Mouse (Mus musculus): Measurements from ENCODE around the gene Ubqln4. TPM values are rescaled to one million over a fixed set of nuclear protein-coding genes. Genes with fewer than 3 reads are reported as not detected.

The Ubqln4 gene
- polyA plus RNA-seq, 1 experiment: 80.5 TPM

DNA sequence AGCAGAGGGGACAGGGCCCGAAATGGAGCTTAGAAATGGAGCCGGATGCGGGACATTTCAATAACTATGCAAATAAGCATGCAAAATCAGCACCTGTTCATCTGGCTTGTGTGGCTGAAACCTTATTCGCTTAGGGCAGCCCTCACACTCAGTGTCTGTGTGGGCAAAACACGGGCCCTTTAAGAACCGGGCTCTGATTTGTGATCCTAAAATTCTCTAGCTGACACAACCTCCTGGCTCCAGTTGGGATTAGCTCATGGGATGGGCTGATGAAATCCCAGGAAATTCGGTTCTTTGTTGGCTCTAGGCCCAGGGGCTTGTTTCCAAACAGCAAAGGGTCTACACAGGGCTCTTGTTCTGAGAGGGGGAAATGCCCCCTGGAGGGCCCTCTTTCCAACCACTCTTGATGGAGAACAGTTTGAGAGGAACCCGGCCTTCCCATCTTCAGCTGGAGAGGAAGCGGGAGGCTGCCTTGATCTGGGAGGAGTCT is 62.4 kb downstream of the Ubqln4 start:
- DNase-seq: no peak
- TF ChIP-seq POLR2A (IDR thresholded peaks at IDR 0.05; ENCODE audit: control insufficient read depth, extremely low read depth, insufficient read depth, low read length, poor library complexity): no peak
- TF ChIP-seq CTCF (IDR thresholded peaks at IDR 0.05; ENCODE audit: borderline replicate concordance, control insufficient read depth, extremely low read depth, insufficient read depth, low read length, poor library complexity): no peak
- Histone ChIP-seq H3K27ac (ENCODE audit: control insufficient read depth, insufficient read depth, low read length) (no peak overlapping the region), H3K4me1 (replicated peaks; ENCODE audit: control insufficient read depth, insufficient read depth, low read length) (peaks cover 8% of the 10 kb centered on the region), H3K4me3 (ENCODE audit: control insufficient read depth, insufficient read depth, low read length) (no peak overlapping the region), H3K27me3 (ENCODE audit: control insufficient read depth, insufficient read depth, low read length) (no peaks in the 10 kb centered on the region), H3K36me3 (ENCODE audit: control insufficient read depth, insufficient read depth, low read length) (no peaks in the 10 kb centered on the region)
- WGBS: 88% methylated on average over 9 of the region's 9 CpGs

DNA sequence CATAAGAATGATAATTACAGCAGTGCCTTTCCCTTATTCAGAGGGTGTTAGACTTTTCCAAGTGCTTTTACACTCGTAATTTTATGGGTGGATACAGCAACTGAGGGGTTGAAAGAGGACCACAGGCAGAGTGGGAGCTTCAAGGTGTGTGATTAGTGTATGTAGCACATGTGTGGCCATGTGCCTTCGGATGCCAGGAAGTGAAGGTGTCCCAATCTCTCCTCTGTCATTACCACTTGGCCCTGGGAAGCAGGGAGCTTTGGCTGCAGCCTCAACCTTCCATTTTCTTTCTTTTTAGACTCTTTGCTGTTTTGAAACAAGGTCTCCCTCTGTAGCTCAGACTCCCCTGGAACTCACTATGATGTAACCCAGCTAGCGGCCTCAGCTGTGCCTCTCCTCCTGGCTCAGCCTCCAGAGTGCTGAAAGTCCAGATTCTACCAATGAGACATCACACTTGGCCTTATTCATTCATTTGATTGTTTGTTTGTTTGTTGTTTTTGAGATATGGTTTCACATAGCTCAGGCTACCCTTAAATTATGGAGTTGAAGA is 63.5 kb downstream of the Ubqln4 start:
- TF ChIP-seq CTCF (IDR thresholded peaks at IDR 0.05; ENCODE audit: borderline replicate concordance, control insufficient read depth, extremely low read depth, insufficient read depth, low read length, poor library complexity) (no peak), POLR2A (IDR thresholded peaks at IDR 0.05; ENCODE audit: control insufficient read depth, extremely low read depth, insufficient read depth, low read length, poor library complexity) (no peak)
- H3K27ac ChIP-seq (ENCODE audit: control insufficient read depth, insufficient read depth, low read length): no peak overlapping the region
- DNase-seq: no peak
- no peak overlapping the region for H3K4me3 ChIP-seq (ENCODE audit: control insufficient read depth, insufficient read depth, low read length)
- H3K27me3 ChIP-seq (ENCODE audit: control insufficient read depth, insufficient read depth, low read length): no peaks in the 10 kb centered on the region
- 88% methylated on average over 3 of the region's 3 CpGs for WGBS
- peaks cover 8% of the 10 kb centered on the region for H3K4me1 ChIP-seq (replicated peaks; ENCODE audit: control insufficient read depth, insufficient read depth, low read length)
- H3K36me3 ChIP-seq (ENCODE audit: control insufficient read depth, insufficient read depth, low read length): no peaks in the 10 kb centered on the region

DNA sequence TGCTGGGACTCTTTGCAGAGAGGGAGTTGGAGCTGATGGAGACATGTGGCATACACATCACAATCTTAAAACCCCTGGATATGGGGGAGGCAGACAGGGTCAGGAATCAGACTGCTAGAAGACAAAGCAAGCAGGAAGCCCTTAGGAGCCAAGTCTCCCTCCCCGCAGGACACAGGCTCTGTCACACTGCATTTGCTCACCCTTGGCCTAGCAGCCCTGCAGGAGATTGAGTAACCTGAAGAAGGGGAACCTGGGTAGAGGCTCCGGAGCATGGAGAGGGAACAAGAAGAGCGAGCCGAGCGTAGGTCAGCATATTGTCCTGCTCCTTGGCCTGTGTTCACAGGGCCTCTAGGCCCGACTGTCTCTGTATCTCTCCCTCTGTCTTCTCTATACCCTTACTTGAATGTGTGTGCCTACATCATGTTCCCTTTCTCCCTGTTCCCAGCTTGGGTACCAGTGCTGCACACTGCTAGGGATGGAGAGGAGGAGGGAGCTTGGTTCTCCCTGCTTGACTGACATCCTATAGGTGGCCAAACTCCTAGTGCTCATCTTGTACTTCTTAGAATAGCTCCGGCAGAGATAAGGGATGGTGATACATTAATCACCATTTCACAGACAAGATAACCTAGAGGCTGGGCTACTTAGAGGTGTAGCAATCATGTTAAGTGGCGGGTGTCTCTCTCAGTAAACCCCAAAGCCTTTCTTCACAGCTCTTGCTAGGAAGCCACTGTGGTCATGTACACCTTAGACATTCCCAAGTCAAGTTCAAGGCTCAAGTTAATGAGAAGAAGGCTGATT is 64.7 kb downstream of the Ubqln4 start:
- H3K27me3 ChIP-seq (ENCODE audit: control insufficient read depth, insufficient read depth, low read length): no peaks in the 10 kb centered on the region
- H3K4me3 ChIP-seq (ENCODE audit: control insufficient read depth, insufficient read depth, low read length): no peak overlapping the region
- TF ChIP-seq CTCF (IDR thresholded peaks at IDR 0.05; ENCODE audit: borderline replicate concordance, control insufficient read depth, extremely low read depth, insufficient read depth, low read length, poor library complexity) (no peak), POLR2A (IDR thresholded peaks at IDR 0.05; ENCODE audit: control insufficient read depth, extremely low read depth, insufficient read depth, low read length, poor library complexity) (no peak)
- peaks cover 10% of the 10 kb centered on the region for H3K4me1 ChIP-seq (replicated peaks; ENCODE audit: control insufficient read depth, insufficient read depth, low read length)
- no peaks in the 10 kb centered on the region for H3K36me3 ChIP-seq (ENCODE audit: control insufficient read depth, insufficient read depth, low read length)
- WGBS: 84% methylated on average over 8 of the region's 8 CpGs
- H3K27ac ChIP-seq (ENCODE audit: control insufficient read depth, insufficient read depth, low read length): no peak overlapping the region
- DNase-seq: no peak

Other genes starting within 250 kb of the Ubqln4 start
- gene Glmp, start 228.7 kb upstream of the Ubqln4 start, polyA plus RNA-seq (2012; rRNA removed): 201 and 237 TPM in 2 replicates
- 8.9 and 10.4 TPM in 2 replicates for gene Tmem79, start 217.6 kb upstream of the Ubqln4 start, polyA plus RNA-seq (2012; rRNA removed)
- gene Smg5, start 217.5 kb upstream of the Ubqln4 start, polyA plus RNA-seq (2012; rRNA removed): 151 and 159 TPM in 2 replicates
- 1.2 and 2.0 TPM in 2 replicates for gene Paqr6, start 189.2 kb upstream of the Ubqln4 start, polyA plus RNA-seq (2012; rRNA removed)
- gene Bglap3, start 181.0 kb upstream of the Ubqln4 start, polyA plus RNA-seq (2012; rRNA removed): 1.2 and 2.6 TPM in 2 replicates
- gene Bglap2, start 175.1 kb upstream of the Ubqln4 start, polyA plus RNA-seq (2012; rRNA removed): 2.2 and 3.8 TPM in 2 replicates
- gene Bglap, start 169.3 kb upstream of the Ubqln4 start, polyA plus RNA-seq (2012; rRNA removed): 1.5 and 2.7 TPM in 2 replicates
- 138 and 151 TPM in 2 replicates for gene Pmf1, start 143.4 kb upstream of the Ubqln4 start, polyA plus RNA-seq (2012; rRNA removed)
- gene Slc25a44, start 128.6 kb upstream of the Ubqln4 start, polyA plus RNA-seq (2012; rRNA removed): 30.8 and 32.5 TPM in 2 replicates
- gene Sema4a, start 92.6 kb upstream of the Ubqln4 start, polyA plus RNA-seq (2012; rRNA removed): 99.3 and 109 TPM in 2 replicates
- gene Lmna, start 43.8 kb upstream of the Ubqln4 start, polyA plus RNA-seq (2012; rRNA removed): 59.3 and 61.1 TPM in 2 replicates
- 22.0 and 24.2 TPM in 2 replicates for gene Mex3a, start 21.4 kb upstream of the Ubqln4 start, polyA plus RNA-seq (2012; rRNA removed)
- gene Rab25, start 5.5 kb upstream of the Ubqln4 start, polyA plus RNA-seq (2012; rRNA removed): 6.3 and 9.3 TPM in 2 replicates
- gene Lamtor2, start 684 bp upstream of the Ubqln4 start, polyA plus RNA-seq (2012; rRNA removed): 128 and 141 TPM in 2 replicates
- gene Ssr2, start 22.1 kb downstream of the Ubqln4 start, polyA plus RNA-seq (2012; rRNA removed): 196 and 206 TPM in 2 replicates
- gene Arhgef2, start 52.2 kb downstream of the Ubqln4 start, polyA plus RNA-seq (2012; rRNA removed): 164 and 192 TPM in 2 replicates
- not detected in 2 replicates for gene Rxfp4, start 99.4 kb downstream of the Ubqln4 start, polyA plus RNA-seq (2012; rRNA removed)
- gene Khdc4, start 132.0 kb downstream of the Ubqln4 start, polyA plus RNA-seq (2012; rRNA removed): 116 and 124 TPM in 2 replicates
- gene Rit1, start 163.1 kb downstream of the Ubqln4 start, polyA plus RNA-seq (2012; rRNA removed): 35.4 and 44.5 TPM in 2 replicates
- 3.2 and 3.5 TPM in 2 replicates for gene Syt11, start 221.4 kb downstream of the Ubqln4 start, polyA plus RNA-seq (2012; rRNA removed)

All from thymus, adult 2 months (tissue).